Mouse (Mus musculus) left cerebral cortex, adult 2 months (tissue): Measurements from ENCODE around the gene Slc7a1. TPM values are rescaled to one million over a fixed set of nuclear protein-coding genes. Genes with fewer than 3 reads are reported as not detected.
A peak's percentile ranks its signal among the peaks of the same experiment; 100 is the strongest.

Experiments used
- DNase-seq, 2 experiments: peaks; one replicate each; pipeline ENCODE4 v3.0.0; 2021 to 2022; ENCODE audit warnings: low spot score in 2 of 2, mixed read lengths in 1 of 2; ENCODE audit errors: extremely low spot score in 1 of 2
- H3K27ac ChIP-seq: fragments of 200-600 bp; 2 replicates; pipeline ENCODE4 v1.8.1; 2022
- H3K4me3 ChIP-seq: fragments of 200-600 bp; 2 replicates; pipeline ENCODE4 v1.8.1; 2022
- CTCF ChIP-seq: fragments of 200-600 bp; IDR thresholded peaks from 2 replicates; pipeline ENCODE4 v1.8.1; 2022; ENCODE audit warnings: antibody characterized with exemption, mild to moderate bottlenecking, moderate library complexity
- intact Hi-C: fragments of 180-260 bp; cut with DNase I; formaldehyde crosslinking; loops from one replicate; pipeline ENCODE4 v1.15.1; 2025
- total RNA-seq, 2 experiments: library from RNA; stranded (reverse); gene quantifications; 2 replicates each; pipeline ENCODE4 v1.2.3; 2021

Slc7a1 gene
- total RNA-seq, 2 experiments from 2014 or later: 27.3 to 28.7 TPM

- intact Hi-C loops: no loop called here
- TF ChIP-seq CTCF: no peak; the same call in 1 of the 2 replicates
- Histone ChIP-seq H3K27ac (no peak overlapping the region), H3K4me3 (no peak overlapping the region)
- DNase-seq: no peak
These were observed 23.3 kb downstream of the Slc7a1 start for GRCm38 (mm10) chr5:148376358-148376757.

DNA sequence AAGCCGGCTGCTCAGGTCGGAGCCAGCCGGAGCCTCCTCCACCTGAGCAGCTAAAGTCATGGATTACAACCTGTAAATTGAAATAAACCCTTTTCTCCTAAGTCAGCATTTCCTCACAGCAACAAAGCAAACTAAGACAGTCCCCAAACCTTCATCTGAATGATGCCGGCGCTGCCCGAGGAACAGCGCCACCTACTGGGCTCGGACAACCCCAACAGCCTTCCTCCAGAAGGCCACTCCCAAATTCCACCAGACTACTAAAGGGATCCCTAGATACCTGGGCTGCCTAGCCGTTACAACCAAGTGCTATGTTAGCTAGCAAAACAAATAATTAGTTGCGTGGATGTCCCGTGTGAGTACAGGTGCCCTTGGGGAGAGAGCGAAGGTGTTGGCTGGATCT is 24.2 kb downstream of the Slc7a1 start:
- intact Hi-C loops: no loop called here
- TF ChIP-seq CTCF: peak; percentile 52

GRCm38 (mm10) chr5:148373092-148373685 is 26.5 kb downstream of the Slc7a1 start:
- no peak overlapping the region for H3K4me3 ChIP-seq
- intact Hi-C loops: no loop called here
- no peak overlapping the region for H3K27ac ChIP-seq
- TF ChIP-seq CTCF: no peak
- no peak for DNase-seq

More for the DNA sequence above, 24.2 kb downstream of the Slc7a1 start:
- Histone ChIP-seq H3K4me3 (no peak overlapping the region), H3K27ac (no peak overlapping the region)
- DNase-seq: no peak

- intact Hi-C loops: no loop called here
- no peak for TF ChIP-seq CTCF
- H3K27ac ChIP-seq: no peak overlapping the region
These were observed 27.4 kb downstream of the Slc7a1 start for GRCm38 (mm10) chr5:148372005-148372917.

DNA sequence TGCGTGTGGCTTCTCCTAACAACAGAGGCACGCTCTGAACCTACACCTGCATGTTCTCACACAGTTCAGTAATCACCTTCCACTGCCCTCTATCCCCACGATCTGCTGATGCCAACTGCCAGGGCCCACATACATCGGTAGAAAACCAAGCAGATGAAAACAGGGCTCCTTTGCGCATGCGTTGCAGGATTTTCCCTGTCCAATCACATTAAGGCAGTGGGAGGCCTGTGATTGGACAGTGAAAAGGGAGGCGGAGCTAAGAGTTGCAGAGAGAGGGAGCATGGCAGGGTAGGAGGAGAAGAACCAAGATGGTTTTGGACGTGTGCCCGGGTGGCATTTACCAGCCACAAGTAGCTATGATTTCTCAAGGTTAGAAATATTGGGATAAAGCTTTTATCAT is 28.3 kb downstream of the Slc7a1 start:
- H3K27ac ChIP-seq: no peak overlapping the region
- intact Hi-C loops: no loop called here
- no peak for DNase-seq
- H3K4me3 ChIP-seq: no peak overlapping the region
- no peak for TF ChIP-seq CTCF

More at GRCm38 (mm10) chr5:148372005-148372917, 27.4 kb downstream of the Slc7a1 start:
- H3K4me3 ChIP-seq: no peak overlapping the region
- no peak for DNase-seq

GRCm38 (mm10) chr5:148370624-148371023 is 29.1 kb downstream of the Slc7a1 start:
- DNase-seq: no peak
- H3K4me3 ChIP-seq: no peak overlapping the region
- TF ChIP-seq CTCF: peak; percentile 54
- intact Hi-C loops: no loop called here
- no peak overlapping the region for H3K27ac ChIP-seq

- peak; percentile 24 for TF ChIP-seq CTCF
- intact Hi-C loops: no loop called here
- Histone ChIP-seq H3K4me3 (no peak overlapping the region), H3K27ac (no peak overlapping the region)
- no peak for DNase-seq
These were observed 30.5 kb downstream of the Slc7a1 start for GRCm38 (mm10) chr5:148369178-148369577.

GRCm38 (mm10) chr5:148367816-148368215 is 31.9 kb downstream of the Slc7a1 start:
- Histone ChIP-seq H3K27ac (no peak overlapping the region), H3K4me3 (no peak overlapping the region)
- DNase-seq: no peak
- TF ChIP-seq CTCF: no peak
- intact Hi-C loops: no loop called here

- no peak for TF ChIP-seq CTCF
- intact Hi-C loops: no loop called here
- no peak overlapping the region for H3K27ac ChIP-seq
- H3K4me3 ChIP-seq: no peak overlapping the region
- no peak for DNase-seq
These were observed 33.2 kb downstream of the Slc7a1 start for GRCm38 (mm10) chr5:148366455-148366854.

- Histone ChIP-seq H3K27ac (no peak overlapping the region), H3K4me3 (no peak overlapping the region)
- TF ChIP-seq CTCF: no peak
- intact Hi-C loops: no loop called here
- no peak for DNase-seq
These were observed 36.1 kb downstream of the Slc7a1 start for GRCm38 (mm10) chr5:148363441-148364113.

GRCm38 (mm10) chr5:148362296-148362695 is 37.4 kb downstream of the Slc7a1 start:
- H3K27ac ChIP-seq: no peak overlapping the region
- intact Hi-C loops: no loop called here
- TF ChIP-seq CTCF: no peak

GRCm38 (mm10) chr5:148361759-148362010 is 38.0 kb downstream of the Slc7a1 start:
- no peak overlapping the region for H3K4me3 ChIP-seq
- intact Hi-C loops: no loop called here
- no peak for TF ChIP-seq CTCF
- H3K27ac ChIP-seq: no peak overlapping the region
- no peak for DNase-seq

More at GRCm38 (mm10) chr5:148362296-148362695, 37.4 kb downstream of the Slc7a1 start:
- DNase-seq: no peak
- H3K4me3 ChIP-seq: no peak overlapping the region
